Comparison of ENCODE assay signal across 8 mouse cellular contexts in genomic region chr12:84176886-84177765, GRCm38 (mm10). TPM values are rescaled to one million over a fixed set of nuclear protein-coding genes. Genes with fewer than 3 reads are reported as not detected.
DNase-seq lines count a peak whose midpoint lies in the region; ATAC-seq and TF ChIP-seq lines count a peak whose summit lies in the region.

No protein-coding gene starts in this region.

- TF ChIP-seq POLR2A in myocyte (IDR thresholded peaks at IDR 0.05; ENCODE audit: insufficient read length, low read depth) = no peak

- DNase-seq in lung, postnatal 14 days = no peak
- no peak for DNase-seq in intestine, embryonic 14.5 days (ENCODE audit: low spot score)
- DNase-seq in right cerebral cortex, postnatal 25 days = no peak
- DNase-seq in ovary, postnatal 10 days (ENCODE audit: low spot score) = no peak
- DNase-seq in urinary bladder, postnatal 14 days (ENCODE audit: low spot score) = no peak

- peak overlapping the region; percentile 71 for H3K9ac ChIP-seq in lung, embryonic 16.5 days (ENCODE audit: low read length)
- peak overlapping the region; percentile 78; the same call in 1 of the 2 replicates for H3K9ac ChIP-seq in embryonic facial prominence, embryonic 13.5 days
- H3K9ac ChIP-seq in intestine, embryonic 14.5 days (ENCODE audit: low read length) = no peak overlapping the region

- no peaks in the 10 kb centered on the region for H3K27me3 ChIP-seq in lung, embryonic 16.5 days (ENCODE audit: control insufficient read depth, insufficient read depth, low read depth, low read length)
- no peaks in the 10 kb centered on the region for H3K27me3 ChIP-seq in embryonic facial prominence, embryonic 13.5 days
- H3K27me3 ChIP-seq in intestine, embryonic 14.5 days (replicated peaks; ENCODE audit: control insufficient read depth, insufficient read depth, low read length) = no peaks in the 10 kb centered on the region
- no peaks in the 10 kb centered on the region for H3K27me3 ChIP-seq in myocyte (ENCODE audit: control insufficient read depth, insufficient read depth, insufficient read length)

- H3K4me2 ChIP-seq in lung, embryonic 16.5 days (ENCODE audit: low read depth, low read length) = peak overlapping the region; percentile 63
- peak overlapping the region; percentile 76; the same call in 1 of the 2 replicates for H3K4me2 ChIP-seq in embryonic facial prominence, embryonic 13.5 days
- peak overlapping the region; percentile 64; the same call in 1 of the 2 replicates for H3K4me2 ChIP-seq in intestine, embryonic 14.5 days (ENCODE audit: low read length)
- H3K4me2 ChIP-seq in myocyte (ENCODE audit: low read depth) = peak overlapping the region; percentile 98

- WGBS in lung, embryonic 16.5 days = 38% methylated on average over 6 of the region's 6 CpGs
- 43% methylated on average over 6 of the region's 6 CpGs for whole genome bisulfite sequencing in embryonic facial prominence, embryonic 13.5 days
- 31% methylated on average over 6 of the region's 6 CpGs for WGBS in intestine, embryonic 14.5 days

- no peak overlapping the region for H3K4me3 ChIP-seq in lung, embryonic 16.5 days (ENCODE audit: low read length)
- H3K4me3 ChIP-seq in embryonic facial prominence, embryonic 13.5 days = no peak overlapping the region
- H3K4me3 ChIP-seq in intestine, embryonic 14.5 days (ENCODE audit: low read depth, low read length) = no peak overlapping the region
- no peak overlapping the region for H3K4me3 ChIP-seq in myocyte

- ATAC-seq in lung, embryonic 16.5 days (ENCODE audit: low read depth) = no peak
- ATAC-seq in embryonic facial prominence, embryonic 13.5 days (ENCODE audit: insufficient number of reproducible peaks, insufficient read depth, low FRiP score, low TSS enrichment, low read depth) = no peak
- no peak for ATAC-seq in intestine, embryonic 14.5 days (replicated peaks; ENCODE audit: low FRiP score, low TSS enrichment, low read depth)

- peaks cover 87% of the 10 kb centered on the region for H3K79me2 ChIP-seq in myocyte (ENCODE audit: control insufficient read depth, insufficient read depth)

- no peaks in the 10 kb centered on the region for H3K9me3 ChIP-seq in lung, embryonic 16.5 days (ENCODE audit: control insufficient read depth, low read length)
- no peaks in the 10 kb centered on the region for H3K9me3 ChIP-seq in embryonic facial prominence, embryonic 13.5 days
- H3K9me3 ChIP-seq in intestine, embryonic 14.5 days (ENCODE audit: control insufficient read depth, low read length) = no peaks in the 10 kb centered on the region

- peaks cover 89% of the 10 kb centered on the region for H3K4me1 ChIP-seq in lung, embryonic 16.5 days (replicated peaks; ENCODE audit: control insufficient read depth, insufficient read depth, low read length)
- peaks cover 80% of the 10 kb centered on the region for H3K4me1 ChIP-seq in embryonic facial prominence, embryonic 13.5 days
- H3K4me1 ChIP-seq in intestine, embryonic 14.5 days (replicated peaks; ENCODE audit: control insufficient read depth, insufficient read depth, low read length) = peaks cover 83% of the 10 kb centered on the region

- peaks cover 16% of the 10 kb centered on the region for H3K36me3 ChIP-seq in lung, embryonic 16.5 days (ENCODE audit: control insufficient read depth, insufficient read depth, low read length)
- H3K36me3 ChIP-seq in embryonic facial prominence, embryonic 13.5 days = peaks cover 20% of the 10 kb centered on the region
- H3K36me3 ChIP-seq in intestine, embryonic 14.5 days (ENCODE audit: control insufficient read depth, insufficient read depth, low read length) = peaks cover 21% of the 10 kb centered on the region
- peaks cover 9% of the 10 kb centered on the region for H3K36me3 ChIP-seq in myocyte (ENCODE audit: control insufficient read depth, insufficient read depth)

- H3ac ChIP-seq in myocyte (ENCODE audit: control insufficient read depth, insufficient read length) = no peak overlapping the region

- H3K27ac ChIP-seq in lung, embryonic 16.5 days (ENCODE audit: low read length) = peak overlapping the region; percentile 96
- peak overlapping the region; percentile 98 for H3K27ac ChIP-seq in embryonic facial prominence, embryonic 13.5 days
- H3K27ac ChIP-seq in intestine, embryonic 14.5 days (ENCODE audit: low read depth) = peak overlapping the region; percentile 96

TF ChIP-seq in myocyte, 11 proteins besides CTCF, POLR2A, EP300 and RAD21:
- TF ChIP-seq MYOD1 (IDR thresholded peaks at IDR 0.05; ENCODE audit: control insufficient read depth in 1 of 3, insufficient read length in 2 of 3, low read depth in 2 of 3) = no peak
- TF ChIP-seq USF1 (IDR thresholded peaks at IDR 0.05; ENCODE audit: low read depth) = no peak
- TF ChIP-seq TCF12 (IDR thresholded peaks at IDR 0.05; ENCODE audit: insufficient read depth, poor library complexity, severe bottlenecking) = no peak
- no peak for TF ChIP-seq TCF3 (IDR thresholded peaks at IDR 0.05; ENCODE audit: insufficient read length, low read depth)
- no peak for TF ChIP-seq POLR2AphosphoS2 (IDR thresholded peaks at IDR 0.05; ENCODE audit: insufficient read length, low read depth)
- TF ChIP-seq SRF (IDR thresholded peaks at IDR 0.05; ENCODE audit: control insufficient read depth, insufficient read length, low read depth) = no peak
- no peak for TF ChIP-seq MAX (IDR thresholded peaks at IDR 0.05; ENCODE audit: low read depth)
- no peak for TF ChIP-seq MYOG (IDR thresholded peaks at IDR 0.05; ENCODE audit: control insufficient read depth in 1 of 3, insufficient read depth in 1 of 3, insufficient read length in 2 of 3, low read depth in 2 of 3)
- TF ChIP-seq REST (IDR thresholded peaks at IDR 0.05; ENCODE audit: insufficient read depth, insufficient read length) = no peak
- TF ChIP-seq E2F4 (IDR thresholded peaks at IDR 0.05; ENCODE audit: insufficient read depth) = no peak
- TF ChIP-seq CEBPB (IDR thresholded peaks at IDR 0.05; ENCODE audit: insufficient read depth, poor library complexity, severe bottlenecking) = no peak

RNA-seq across cellular contexts. Expression of gene Pnma1, which starts 28.8 kb away (rescaled TPM):
- 2.0 and 2.2 TPM in 2 replicates for polyA plus RNA-seq in lung, embryonic 16.5 days (2015; fragmentation: Nextera tagmentation; extraction: Ambion mirVana)
- polyA plus RNA-seq in embryonic facial prominence, embryonic 13.5 days (2015; fragmentation: Nextera tagmentation; extraction: Ambion mirVana) = 0.74 and 1.1 TPM in 2 replicates
- polyA plus RNA-seq in intestine, embryonic 14.5 days (2014; fragmentation: Nextera tagmentation; extraction: Ambion mirVana) = 0.56 and 0.84 TPM in 2 replicates
- polyA plus RNA-seq in myocyte (2012; fragmentation: generic; extraction: Trizol) = 0.46 TPM

RNA-seq across cellular contexts. Expression of gene Elmsan1, which starts 41.6 kb away (rescaled TPM):
- 11.1 and 12.1 TPM in 2 replicates for polyA plus RNA-seq in lung, embryonic 16.5 days (2015; fragmentation: Nextera tagmentation; extraction: Ambion mirVana)
- polyA plus RNA-seq in embryonic facial prominence, embryonic 13.5 days (2015; fragmentation: Nextera tagmentation; extraction: Ambion mirVana) = 9.9 and 11.1 TPM in 2 replicates
- polyA plus RNA-seq in intestine, embryonic 14.5 days (2014; fragmentation: Nextera tagmentation; extraction: Ambion mirVana) = 8.2 and 8.8 TPM in 2 replicates
- 13.7 TPM for polyA plus RNA-seq in myocyte (2012; fragmentation: generic; extraction: Trizol)
